Mouse (Mus musculus): Measurements from ENCODE around the gene Gpr141.

Gpr141 gene

GRCm38 (mm10) chr13:19824071-19824470 lies at the start of gene Gpr141:
Gene Gpr141, minus strand, starts transcription at chr13:19824257.
- no peak for DNase-seq

- no peak for DNase-seq
Observed at GRCm38 (mm10) chr13:19864241-19864640, 40.2 kb upstream of the Gpr141 start.

GRCm38 (mm10) chr13:19854629-19855333 lies 30.7 kb upstream of the Gpr141 start:
- DNase-seq, result peak; percentile 5 to 9

- no peak for DNase-seq
Observed at GRCm38 (mm10) chr13:19854049-19854448, 30.0 kb upstream of the Gpr141 start.

GRCm38 (mm10) chr13:19843448-19843847 lies 19.4 kb upstream of the Gpr141 start:
- no peak for DNase-seq

GRCm38 (mm10) chr13:19842707-19843106 lies 18.6 kb upstream of the Gpr141 start:
- DNase-seq, result no peak

- no peak for DNase-seq
Observed at GRCm38 (mm10) chr13:19841615-19842014, 17.6 kb upstream of the Gpr141 start.

- DNase-seq, result no peak
Observed at GRCm38 (mm10) chr13:19840206-19840605, 16.1 kb upstream of the Gpr141 start.

- no peak for DNase-seq
Observed at GRCm38 (mm10) chr13:19830560-19830959, 6.5 kb upstream of the Gpr141 start.

- peak; percentile 30 to 44 for DNase-seq
Observed at GRCm38 (mm10) chr13:19828095-19828494, 4.0 kb upstream of the Gpr141 start.

GRCm38 (mm10) chr13:19821639-19822038 lies 2.4 kb downstream of the Gpr141 start:
- DNase-seq, result no peak

GRCm38 (mm10) chr13:19819926-19820325 lies 4.1 kb downstream of the Gpr141 start:
- no peak for DNase-seq

- no peak for DNase-seq
Observed at GRCm38 (mm10) chr13:19819243-19819642, 4.8 kb downstream of the Gpr141 start.

GRCm38 (mm10) chr13:19794942-19795341 lies 29.1 kb downstream of the Gpr141 start:
- DNase-seq, result no peak

- DNase-seq, result peak; percentile 42 to 56
Observed at GRCm38 (mm10) chr13:19794486-19794885, 29.6 kb downstream of the Gpr141 start.

- no peak for DNase-seq
Observed at GRCm38 (mm10) chr13:19793761-19794160, 30.3 kb downstream of the Gpr141 start.

GRCm38 (mm10) chr13:19787946-19788345 lies 36.1 kb downstream of the Gpr141 start:
- DNase-seq, result peak; percentile 50 to 62

GRCm38 (mm10) chr13:19770163-19770562 lies 53.9 kb downstream of the Gpr141 start:
- no peak for DNase-seq

GRCm38 (mm10) chr13:19767202-19767601 lies 56.9 kb downstream of the Gpr141 start:
- DNase-seq, result peak; percentile 5

- no peak for DNase-seq
Observed at GRCm38 (mm10) chr13:19764276-19764675, 59.8 kb downstream of the Gpr141 start.

- DNase-seq, result no peak
Observed at GRCm38 (mm10) chr13:19763211-19763610, 60.8 kb downstream of the Gpr141 start.

- DNase-seq, result no peak
Observed at GRCm38 (mm10) chr13:19745741-19746140, 78.3 kb downstream of the Gpr141 start.

- DNase-seq, result no peak
Observed at GRCm38 (mm10) chr13:19744536-19744935, 79.5 kb downstream of the Gpr141 start.

- DNase-seq, result no peak
Observed at GRCm38 (mm10) chr13:19734597-19734996, 89.5 kb downstream of the Gpr141 start.

GRCm38 (mm10) chr13:19730826-19731225 lies 93.2 kb downstream of the Gpr141 start:
- DNase-seq, result no peak

Measured in B cell, adult 2 months (primary cell).